Mouse (Mus musculus): Measurements from ENCODE around the gene Olfr1023. TPM values are rescaled to one million over a fixed set of nuclear protein-coding genes. Genes with fewer than 3 reads are reported as not detected.

Olfr1023 gene
- not detected for polyA plus RNA-seq (2017; shearing (Covaris generic))

GRCm38 (mm10) chr2:85885340-85885739 is at the start of gene Olfr1023:
Olfr1023 (plus strand) TSS chr2:85885640.

GRCm38 (mm10) chr2:85845383-85845782 is 40.1 kb upstream of the Olfr1023 start, which contains the start of gene Olfr1019:
Olfr1019 (minus strand) TSS chr2:85845483.

GRCm38 (mm10) chr2:85846730-85847129 is 38.7 kb upstream of the Olfr1023 start, which contains the start of gene Olfr1020:
Olfr1020 (plus strand) TSS chr2:85847030.

GRCm38 (mm10) chr2:85868294-85868693 is 17.1 kb upstream of the Olfr1023 start, which contains the start of gene Olfr1022:
Olfr1022 (plus strand) TSS chr2:85868594.

GRCm38 (mm10) chr2:85904952-85905351 is 19.5 kb downstream of the Olfr1023 start, which contains the start of gene Olfr1024:
Olfr1024 (minus strand) TSS chr2:85905052.

GRCm38 (mm10) chr2:85914893-85915292 is 29.5 kb downstream of the Olfr1023 start, which contains the start of gene Olfr1025-ps1:
Olfr1025-ps1 (plus strand) TSS chr2:85915193.

GRCm38 (mm10) chr2:85921258-85921657 is 35.8 kb downstream of the Olfr1023 start, which contains the start of gene Olfr1026:
Olfr1026 (plus strand) TSS chr2:85921558.

Other genes starting within 250 kb of the Olfr1023 start
- gene Olfr1002, start 234.9 kb upstream of the Olfr1023 start, polyA plus RNA-seq (2017; shearing (Covaris generic)): not detected
- not detected for gene Olfr154, start 221.2 kb upstream of the Olfr1023 start, polyA plus RNA-seq (2017; shearing (Covaris generic))
- gene Olfr1006, start 206.9 kb upstream of the Olfr1023 start, polyA plus RNA-seq (2017; shearing (Covaris generic)): not detected
- gene Olfr1008, start 196.2 kb upstream of the Olfr1023 start, polyA plus RNA-seq (2017; shearing (Covaris generic)): not detected
- not detected for gene Olfr1009, start 170.2 kb upstream of the Olfr1023 start, polyA plus RNA-seq (2017; shearing (Covaris generic))
- gene Olfr1012, start 122.9 kb upstream of the Olfr1023 start, polyA plus RNA-seq (2017; shearing (Covaris generic)): not detected
- not detected for gene Olfr1013, start 118.5 kb upstream of the Olfr1023 start, polyA plus RNA-seq (2017; shearing (Covaris generic))
- gene Olfr1014, start 112.9 kb upstream of the Olfr1023 start, polyA plus RNA-seq (2017; shearing (Covaris generic)): not detected
- not detected for gene Olfr1015, start 103.6 kb upstream of the Olfr1023 start, polyA plus RNA-seq (2017; shearing (Covaris generic))
- not detected for gene Olfr1016, start 83.1 kb upstream of the Olfr1023 start, polyA plus RNA-seq (2017; shearing (Covaris generic))
- gene Olfr1018, start 67.2 kb upstream of the Olfr1023 start, polyA plus RNA-seq (2017; shearing (Covaris generic)): not detected
- gene Olfr1019, start 40.2 kb upstream of the Olfr1023 start, polyA plus RNA-seq (2017; shearing (Covaris generic)): not detected
- gene Olfr1020, start 38.6 kb upstream of the Olfr1023 start, polyA plus RNA-seq (2017; shearing (Covaris generic)): not detected
- not detected for gene Olfr1022, start 17.0 kb upstream of the Olfr1023 start, polyA plus RNA-seq (2017; shearing (Covaris generic))
- gene Olfr1024, start 19.4 kb downstream of the Olfr1023 start, polyA plus RNA-seq (2017; shearing (Covaris generic)): not detected
- gene Olfr1025-ps1, start 29.6 kb downstream of the Olfr1023 start, polyA plus RNA-seq (2017; shearing (Covaris generic)): not detected
- gene Olfr1026, start 35.9 kb downstream of the Olfr1023 start, polyA plus RNA-seq (2017; shearing (Covaris generic)): not detected
- gene Olfr1028, start 64.8 kb downstream of the Olfr1023 start, polyA plus RNA-seq (2017; shearing (Covaris generic)): not detected
- not detected for gene Olfr1029, start 88.3 kb downstream of the Olfr1023 start, polyA plus RNA-seq (2017; shearing (Covaris generic))
- 0.15 TPM for gene Olfr1030, start 93.6 kb downstream of the Olfr1023 start, polyA plus RNA-seq (2017; shearing (Covaris generic))
- gene Olfr1031, start 104.7 kb downstream of the Olfr1023 start, polyA plus RNA-seq (2017; shearing (Covaris generic)): not detected
- not detected for gene Olfr1032, start 119.9 kb downstream of the Olfr1023 start, polyA plus RNA-seq (2017; shearing (Covaris generic))
- 13.4 TPM for gene Olfr1033, start 135.0 kb downstream of the Olfr1023 start, polyA plus RNA-seq (2017; shearing (Covaris generic))
- gene Olfr1034, start 160.2 kb downstream of the Olfr1023 start, polyA plus RNA-seq (2017; shearing (Covaris generic)): not detected
- not detected for gene Olfr1036, start 188.4 kb downstream of the Olfr1023 start, polyA plus RNA-seq (2017; shearing (Covaris generic))
- not detected for gene Olfr1037, start 201.7 kb downstream of the Olfr1023 start, polyA plus RNA-seq (2017; shearing (Covaris generic))

Measured in naive thymus-derived CD4-positive, alpha-beta T cell, adult 5 months (primary cell).